Comparison of ENCODE assay signal across 27 mouse cellular contexts in genomic region chr1:51268225-51268624, GRCm38 (mm10). TPM values are rescaled to one million over a fixed set of nuclear protein-coding genes. Genes with fewer than 3 reads are reported as not detected.
A peak's percentile ranks its signal among the peaks of the same experiment; 100 is the strongest.
DNase-seq lines count a peak whose midpoint lies in the region; ATAC-seq and TF ChIP-seq lines count a peak whose summit lies in the region.
"Had no signal": no experiment of that assay in that cellular context is flagged by ENCODE, and none has a peak within 500 bp of the region (broad histone marks: within the 10 kb centered on the region; RNA-seq: fewer than 3 reads in every experiment).

No protein-coding gene starts in this region.

- ATAC-seq in heart, embryonic 14.5 days (ENCODE audit: insufficient number of reproducible peaks, insufficient read depth, low FRiP score, low read depth): no peak
- peak; percentile 46 for ATAC-seq in lung, postnatal 0 days
- ATAC-seq in heart, embryonic 16.5 days (replicated peaks; ENCODE audit: extremely low read depth, insufficient read depth, low FRiP score): no peak
- ATAC-seq: forebrain, postnatal 0 days; intestine, postnatal 0 days; Patski had no signal

- no peak overlapping the region for H3K4me3 ChIP-seq in heart, adult 2 months
- H3K4me3 ChIP-seq in heart, embryonic 14.5 days (ENCODE audit: control insufficient read depth in 1 of 2, insufficient read depth in 1 of 2, low read depth in 1 of 2, low read length in 2 of 2): no peak overlapping the region
- no peak overlapping the region for H3K4me3 ChIP-seq in lung, postnatal 0 days (ENCODE audit: low read depth, low read length)
- no peak overlapping the region for H3K4me3 ChIP-seq in heart, embryonic 16.5 days (ENCODE audit: low read length)
- H3K4me3 ChIP-seq: embryonic facial prominence, embryonic 13.5 days; forebrain, embryonic 12.5 days; hindbrain, embryonic 13.5 days; limb, embryonic 12.5 days; liver, embryonic 15.5 days had no signal

- DNase-seq in heart, adult 2 months: no peak
- no peak for DNase-seq in heart, adult 9 months (ENCODE audit: low spot score in 2 of 2)
- no peak for DNase-seq in heart, postnatal 4 days
- peak; percentile 68 for DNase-seq in lung, postnatal 0 days (ENCODE audit: low spot score)
- DNase-seq in lung, postnatal 4 days: no peak
- DNase-seq in kidney, postnatal 10 days: no peak
- DNase-seq: adrenal gland, postnatal 10 days; cerebellum, adult 11 months; cerebellum, adult 9-10 months; cerebellum, postnatal 36 days; forebrain, postnatal 0 days; gastrocnemius, postnatal 10 days; kidney, adult 9 months; kidney, postnatal 14 days; midbrain, embryonic 14.5 days; thymus, adult 2 months; thymus, postnatal 36 days had no signal

- no peaks in the 10 kb centered on the region for H3K9me3 ChIP-seq in heart, embryonic 14.5 days (ENCODE audit: control insufficient read depth, low read length)
- H3K9me3 ChIP-seq in lung, postnatal 0 days (ENCODE audit: low read length): no peaks in the 10 kb centered on the region
- H3K9me3 ChIP-seq in heart, embryonic 16.5 days (replicated peaks; ENCODE audit: control insufficient read depth, low read length): no peaks in the 10 kb centered on the region
- H3K9me3 ChIP-seq: embryonic facial prominence, embryonic 13.5 days; forebrain, embryonic 12.5 days; hindbrain, embryonic 13.5 days; limb, embryonic 12.5 days; liver, embryonic 15.5 days had no signal

- intact Hi-C loops in heart, adult 2 months (cut with DNase I): loop anchor here (5.0 kb wide), 2 partner anchors 161 to 306 kb away; no protein-coding TSS in a partner anchor

- no peak for TF ChIP-seq POLR2A in heart, adult 2 months (IDR thresholded peaks at IDR 0.05; ENCODE audit: insufficient read depth, low read depth, low read length)

- peaks cover 29% of the 10 kb centered on the region for H3K36me3 ChIP-seq in heart, adult 2 months (ENCODE audit: control insufficient read depth, insufficient read depth, low read length)
- H3K36me3 ChIP-seq in heart, embryonic 14.5 days (ENCODE audit: control insufficient read depth, insufficient read depth, low read length): no peaks in the 10 kb centered on the region
- H3K36me3 ChIP-seq in lung, postnatal 0 days (ENCODE audit: insufficient read depth, low read length): no peaks in the 10 kb centered on the region
- no peaks in the 10 kb centered on the region for H3K36me3 ChIP-seq in heart, embryonic 16.5 days (ENCODE audit: control insufficient read depth, insufficient read depth)
- H3K36me3 ChIP-seq: embryonic facial prominence, embryonic 13.5 days; forebrain, embryonic 12.5 days; hindbrain, embryonic 13.5 days; limb, embryonic 12.5 days; liver, embryonic 15.5 days had no signal

- peak overlapping the region; percentile 76 for H3K27ac ChIP-seq in heart, adult 2 months
- peak overlapping the region; percentile 73 to 92 for H3K27ac ChIP-seq in heart, embryonic 14.5 days (replicated peaks in 1 of 2; ENCODE audit: control insufficient read depth in 1 of 2, insufficient read depth in 1 of 2, low read depth in 2 of 2, low read length in 2 of 2)
- peak overlapping the region; percentile 68 for H3K27ac ChIP-seq in lung, postnatal 0 days (ENCODE audit: low read length)
- peak overlapping the region; percentile 93 for H3K27ac ChIP-seq in heart, embryonic 16.5 days (ENCODE audit: low read length)
- H3K27ac ChIP-seq: embryonic facial prominence, embryonic 13.5 days; forebrain, embryonic 12.5 days; liver, embryonic 15.5 days had no signal

- H3K79me2 ChIP-seq in heart, adult 2 months (replicated peaks; ENCODE audit: control insufficient read depth, insufficient read depth, low read length): no peaks in the 10 kb centered on the region

- TF ChIP-seq CTCF in heart, adult 2 months (IDR thresholded peaks at IDR 0.05): no peak
- TF ChIP-seq CTCF in lung, postnatal 0 days (IDR thresholded peaks at IDR 0.05): no peak

- no peaks in the 10 kb centered on the region for H3K27me3 ChIP-seq in heart, adult 2 months (ENCODE audit: control insufficient read depth, insufficient read depth, low read length)
- no peaks in the 10 kb centered on the region for H3K27me3 ChIP-seq in heart, embryonic 14.5 days (ENCODE audit: control insufficient read depth, insufficient read depth, low read length)
- no peaks in the 10 kb centered on the region for H3K27me3 ChIP-seq in lung, postnatal 0 days (replicated peaks; ENCODE audit: insufficient read depth, low read length)
- no peaks in the 10 kb centered on the region for H3K27me3 ChIP-seq in heart, embryonic 16.5 days (ENCODE audit: control insufficient read depth, insufficient read depth, low read length)
- H3K27me3 ChIP-seq: embryonic facial prominence, embryonic 13.5 days; hindbrain, embryonic 13.5 days; limb, embryonic 12.5 days; liver, embryonic 15.5 days; Patski had no signal

- WGBS in heart, adult 2 months: 44% methylated on average over 2 of the region's 2 CpGs
- WGBS in heart, embryonic 14.5 days: 53% methylated on average over 2 of the region's 2 CpGs
- WGBS in lung, postnatal 0 days: 30% methylated on average over 2 of the region's 2 CpGs
- WGBS in heart, embryonic 16.5 days: 40% methylated on average over 2 of the region's 2 CpGs

- no peak for TF ChIP-seq EP300 in heart, adult 2 months (IDR thresholded peaks at IDR 0.05; ENCODE audit: insufficient read depth, low read depth, low read length)
- TF ChIP-seq EP300 in lung, postnatal 0 days (IDR thresholded peaks at IDR 0.05): peak; percentile 68

- H3K4me2 ChIP-seq in heart, embryonic 14.5 days (ENCODE audit: low read length): no peak overlapping the region
- H3K4me2 ChIP-seq in lung, postnatal 0 days (replicated peaks; ENCODE audit: low read depth, low read length): no peak overlapping the region
- H3K4me2 ChIP-seq in heart, embryonic 16.5 days (ENCODE audit: low read depth, low read length): no peak overlapping the region
- H3K4me2 ChIP-seq: embryonic facial prominence, embryonic 13.5 days; forebrain, embryonic 12.5 days; hindbrain, embryonic 13.5 days; limb, embryonic 12.5 days; liver, embryonic 15.5 days had no signal

- no peak overlapping the region; the same call in 1 of the 2 replicates for H3K9ac ChIP-seq in heart, adult 2 months (ENCODE audit: low read depth, low read length)
- no peak overlapping the region for H3K9ac ChIP-seq in heart, embryonic 14.5 days (ENCODE audit: low read length)
- H3K9ac ChIP-seq in lung, postnatal 0 days (replicated peaks; ENCODE audit: low read depth): no peak overlapping the region
- no peak overlapping the region for H3K9ac ChIP-seq in heart, embryonic 16.5 days (ENCODE audit: low read length)
- H3K9ac ChIP-seq: embryonic facial prominence, embryonic 13.5 days; forebrain, embryonic 12.5 days; forebrain, postnatal 0 days; hindbrain, embryonic 13.5 days; limb, embryonic 12.5 days; liver, embryonic 15.5 days had no signal

- H3K4me1 ChIP-seq in heart, adult 2 months (ENCODE audit: control insufficient read depth, insufficient read depth, low read length): peaks cover 32% of the 10 kb centered on the region
- peaks cover 24 to 75% of the 10 kb centered on the region in 2 experiments for H3K4me1 ChIP-seq in heart, embryonic 14.5 days (ENCODE audit: control insufficient read depth in 2 of 2, insufficient read depth in 2 of 2, low read length in 2 of 2)
- peaks cover 37% of the 10 kb centered on the region for H3K4me1 ChIP-seq in lung, postnatal 0 days (ENCODE audit: insufficient read depth, low read depth, low read length)
- H3K4me1 ChIP-seq in heart, embryonic 16.5 days (ENCODE audit: control insufficient read depth, insufficient read depth, low read length): peaks cover 67% of the 10 kb centered on the region
- H3K4me1 ChIP-seq: forebrain, embryonic 12.5 days; liver, embryonic 15.5 days had no signal

RNA-seq across cellular contexts. Expression of gene Cavin2, which starts 20.7 kb away (rescaled TPM):
- 100 to 1,000 TPM; 119 to 122 TPM for total RNA-seq in heart, adult 2 months (2021)
- 72.1 and 97.0 TPM in 2 replicates for polyA plus RNA-seq in heart, adult 2 months (2012; rRNA removed)
- 216 and 221 TPM in 2 replicates for polyA plus RNA-seq in heart, embryonic 14.5 days (2014; fragmentation: Nextera tagmentation; extraction: Ambion mirVana)
- 100 to 1,000 TPM; 203 to 211 TPM for total RNA-seq in heart, postnatal 4 days (2021)
- polyA plus RNA-seq in lung, postnatal 0 days (2015; fragmentation: Nextera tagmentation; extraction: Ambion mirVana): 353 and 401 TPM in 2 replicates
- polyA plus RNA-seq in heart, embryonic 16.5 days (2015; fragmentation: Nextera tagmentation; extraction: Ambion mirVana): 205 and 229 TPM in 2 replicates
- total RNA-seq: MEL had no signal
